Mouse (Mus musculus): ENCODE measurements at regions not wholly inside any gene's neighbourhood (a gene's known extent, or its start where the extent isn't known, plus 50 kb on each side); places are given as distances from the start of the nearest gene placed in this dataset.
A peak's percentile ranks its signal among the peaks of the same experiment; 100 is the strongest.

DNA sequence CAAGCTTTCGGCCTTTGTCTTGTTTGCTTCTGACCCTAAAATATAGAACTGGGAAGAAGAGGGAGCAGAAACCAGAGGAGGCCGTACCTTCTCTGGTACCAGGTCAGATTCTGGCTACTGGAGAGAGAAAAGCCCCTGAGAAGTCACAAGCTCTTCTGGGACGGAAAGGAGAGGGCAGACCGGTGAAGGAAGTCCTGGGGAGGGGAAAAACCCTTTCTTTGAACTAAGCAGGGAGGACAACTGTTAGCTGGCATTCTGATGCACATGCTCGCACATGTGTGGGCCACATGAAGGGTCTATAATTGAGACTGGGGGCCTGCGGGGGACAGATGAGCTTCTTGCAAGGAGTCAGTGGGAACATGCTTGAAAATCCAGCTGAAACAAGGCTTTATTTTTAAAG lies 137.8 kb downstream of the Zfp36l1 start:
- no peak for ATAC-seq (replicated peaks; ENCODE audit: insufficient number of reproducible peaks, low FRiP score, low TSS enrichment, poor library complexity, severe bottlenecking)

DNA sequence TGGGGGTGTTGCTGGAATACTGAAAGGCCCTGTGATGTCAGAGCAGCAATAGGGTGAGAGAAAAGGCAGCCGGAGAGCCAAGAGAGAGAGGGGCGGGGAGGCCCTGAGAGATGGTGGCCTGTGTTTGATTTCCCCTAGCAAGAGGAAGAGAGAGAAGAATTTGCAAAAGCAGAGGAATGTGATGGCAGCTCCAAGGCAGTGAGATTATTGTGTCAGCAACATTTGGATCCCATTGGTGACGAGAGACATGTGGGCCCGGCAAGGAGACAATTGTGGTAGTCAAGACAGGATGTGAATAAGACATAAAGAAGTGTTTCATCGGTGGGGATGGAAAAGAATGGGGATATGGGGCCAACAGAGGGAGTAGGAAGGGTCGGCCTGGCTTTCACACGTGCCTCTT lies 138.3 kb downstream of the Zfp36l1 start:
- no peak for ATAC-seq (replicated peaks; ENCODE audit: insufficient number of reproducible peaks, low FRiP score, low TSS enrichment, poor library complexity, severe bottlenecking)

DNA sequence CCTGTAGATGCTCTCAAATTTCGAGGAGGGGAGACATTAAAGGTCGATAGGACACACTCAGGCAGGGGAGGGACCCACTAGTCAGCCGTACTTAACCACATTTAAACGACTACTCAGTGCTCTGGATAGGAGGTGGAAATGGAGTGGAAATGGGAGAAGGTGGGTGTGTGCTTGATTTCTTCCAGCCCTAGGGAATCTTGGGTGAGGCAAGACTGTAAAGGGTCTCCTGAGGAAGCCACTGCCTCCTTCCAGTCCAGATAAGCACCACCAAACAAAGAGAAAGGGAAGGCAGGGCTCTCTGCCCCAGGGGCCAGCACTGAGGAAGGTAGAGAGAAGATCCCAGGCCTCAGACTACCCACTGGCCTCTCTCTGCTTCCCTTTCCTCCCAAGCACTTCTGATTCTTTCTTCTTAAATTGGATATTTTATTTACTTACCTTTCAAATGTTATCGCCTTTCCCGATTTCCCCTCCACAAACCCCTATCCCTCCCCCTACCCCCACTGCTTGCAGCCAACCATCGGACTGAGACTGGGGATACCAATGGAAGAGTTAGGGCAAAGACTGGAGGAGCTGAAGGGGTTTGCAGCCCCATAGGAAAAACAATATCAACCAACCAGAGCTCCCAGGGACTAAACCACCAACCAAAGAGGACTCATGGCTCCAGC lies 139.1 kb downstream of the Zfp36l1 start:
- no peak for ATAC-seq (replicated peaks; ENCODE audit: insufficient number of reproducible peaks, low FRiP score, low TSS enrichment, poor library complexity, severe bottlenecking)

DNA sequence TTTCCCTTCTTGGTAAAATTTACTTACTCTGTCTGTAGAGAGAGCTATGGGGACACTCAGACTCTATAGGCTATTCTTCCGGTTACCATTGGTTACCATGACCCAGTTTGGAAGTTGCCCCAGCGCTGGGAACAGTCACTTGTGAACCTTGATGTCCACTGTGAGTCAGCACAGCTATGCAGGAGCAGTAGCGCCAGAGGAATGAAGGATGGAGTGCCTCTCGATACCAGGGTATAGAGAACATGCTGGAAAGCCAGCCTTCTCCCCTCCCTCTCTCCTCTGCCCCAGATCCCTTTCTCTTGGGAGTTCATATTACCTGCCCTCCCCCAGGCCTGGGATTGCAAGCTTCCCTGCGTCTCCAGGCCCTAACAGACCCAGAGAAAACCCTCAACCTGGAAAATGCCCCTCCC lies 141.8 kb downstream of the Zfp36l1 start:
- no peak for ATAC-seq (replicated peaks; ENCODE audit: insufficient number of reproducible peaks, low FRiP score, low TSS enrichment, poor library complexity, severe bottlenecking)

DNA sequence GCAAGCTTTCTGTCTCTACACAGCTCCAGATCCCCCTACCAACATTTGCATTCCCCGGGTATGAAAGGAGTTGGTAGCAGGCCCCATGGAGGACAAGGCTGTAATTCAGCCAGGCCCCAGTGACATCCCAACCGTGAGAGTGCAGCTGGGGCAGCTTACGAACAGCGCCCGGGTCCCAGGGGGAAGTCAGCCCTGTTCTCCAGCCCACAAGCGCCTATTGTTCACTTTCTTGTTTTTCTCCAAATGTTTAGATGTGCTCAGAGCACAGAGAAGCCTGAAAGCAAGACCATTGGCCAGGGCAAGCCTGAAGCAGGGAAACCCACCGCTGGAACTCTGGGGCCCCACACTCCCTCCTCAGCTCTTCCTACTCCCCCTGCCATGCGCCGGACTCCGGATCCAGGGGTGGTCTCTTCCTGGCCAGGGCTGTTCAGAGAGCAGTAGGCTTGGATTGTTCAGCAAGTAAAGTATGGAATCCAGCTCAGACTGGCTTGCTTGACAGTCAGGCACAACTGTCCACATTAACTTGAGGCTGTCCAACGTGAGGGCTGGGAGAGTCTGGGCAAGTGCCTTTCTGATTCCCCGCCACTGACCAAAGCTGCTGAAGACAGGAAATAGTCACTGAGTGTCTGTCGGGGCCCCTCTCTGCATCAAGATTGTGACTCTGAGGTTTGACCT lies 142.4 kb downstream of the Zfp36l1 start:
- ATAC-seq (replicated peaks; ENCODE audit: insufficient number of reproducible peaks, low FRiP score, low TSS enrichment, poor library complexity, severe bottlenecking) = no peak

DNA sequence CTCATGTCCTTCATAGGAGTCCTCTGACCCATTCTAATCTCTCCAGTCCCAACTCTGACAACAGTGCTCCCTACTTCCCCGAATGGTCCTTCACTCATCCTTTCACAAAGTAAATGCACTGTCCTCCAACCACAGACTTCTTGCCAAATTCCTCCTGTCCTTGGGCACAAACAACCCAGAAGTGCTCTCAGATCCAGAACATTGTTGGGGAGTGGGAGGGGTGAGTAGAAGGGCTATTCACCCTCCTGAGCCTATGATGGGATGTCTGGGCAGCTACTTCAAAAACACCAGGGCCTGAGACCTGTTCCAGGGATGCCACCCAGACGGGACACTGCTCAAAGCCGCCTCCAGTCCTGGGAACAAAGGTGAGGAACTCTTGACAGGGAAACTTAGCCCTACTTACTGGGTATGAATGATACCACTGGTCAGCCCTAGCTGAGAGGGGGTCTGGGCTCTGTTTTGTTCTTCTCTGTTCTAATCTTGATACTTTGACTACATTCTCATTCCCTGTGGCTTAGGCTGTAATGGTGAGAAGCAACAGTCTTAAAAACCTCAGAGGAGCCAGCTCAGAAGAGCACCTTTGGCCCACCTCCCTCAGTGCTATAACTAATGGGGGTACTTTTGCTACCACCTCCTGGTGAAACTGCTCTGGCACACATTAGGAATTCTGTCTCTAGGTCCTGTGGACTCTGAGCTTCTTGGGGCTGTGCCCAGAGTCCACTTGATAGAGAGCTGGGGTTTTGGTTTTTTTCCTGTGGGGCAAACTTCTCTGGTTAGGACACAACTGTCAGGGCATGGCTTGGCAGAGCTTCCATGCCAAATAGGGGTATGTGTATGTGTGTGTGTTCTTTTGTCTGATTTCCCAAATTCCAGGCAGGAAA lies 143.2 kb downstream of the Zfp36l1 start:
- no peak for ATAC-seq (replicated peaks; ENCODE audit: insufficient number of reproducible peaks, low FRiP score, low TSS enrichment, poor library complexity, severe bottlenecking)

DNA sequence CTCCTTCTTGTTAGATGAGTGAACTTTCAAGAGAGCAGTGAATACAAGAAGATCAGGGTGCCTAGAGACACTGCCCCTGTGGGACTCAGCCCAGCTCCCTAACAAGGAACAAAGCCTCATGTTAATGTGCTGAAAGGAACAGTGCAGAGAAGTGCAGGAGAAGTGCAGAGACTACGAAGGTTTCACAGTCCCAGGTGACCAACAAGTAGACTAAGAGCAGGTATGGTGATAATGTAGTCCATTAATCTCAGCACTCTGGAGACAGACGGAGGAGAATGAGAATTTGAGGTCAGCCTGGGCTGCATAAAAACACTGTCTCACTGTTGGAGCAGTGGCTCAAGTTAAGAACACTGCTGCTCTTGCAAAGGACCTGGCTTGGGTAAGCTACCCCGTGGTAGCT lies 144.1 kb downstream of the Zfp36l1 start:
- ATAC-seq (replicated peaks; ENCODE audit: insufficient number of reproducible peaks, low FRiP score, low TSS enrichment, poor library complexity, severe bottlenecking) = no peak

DNA sequence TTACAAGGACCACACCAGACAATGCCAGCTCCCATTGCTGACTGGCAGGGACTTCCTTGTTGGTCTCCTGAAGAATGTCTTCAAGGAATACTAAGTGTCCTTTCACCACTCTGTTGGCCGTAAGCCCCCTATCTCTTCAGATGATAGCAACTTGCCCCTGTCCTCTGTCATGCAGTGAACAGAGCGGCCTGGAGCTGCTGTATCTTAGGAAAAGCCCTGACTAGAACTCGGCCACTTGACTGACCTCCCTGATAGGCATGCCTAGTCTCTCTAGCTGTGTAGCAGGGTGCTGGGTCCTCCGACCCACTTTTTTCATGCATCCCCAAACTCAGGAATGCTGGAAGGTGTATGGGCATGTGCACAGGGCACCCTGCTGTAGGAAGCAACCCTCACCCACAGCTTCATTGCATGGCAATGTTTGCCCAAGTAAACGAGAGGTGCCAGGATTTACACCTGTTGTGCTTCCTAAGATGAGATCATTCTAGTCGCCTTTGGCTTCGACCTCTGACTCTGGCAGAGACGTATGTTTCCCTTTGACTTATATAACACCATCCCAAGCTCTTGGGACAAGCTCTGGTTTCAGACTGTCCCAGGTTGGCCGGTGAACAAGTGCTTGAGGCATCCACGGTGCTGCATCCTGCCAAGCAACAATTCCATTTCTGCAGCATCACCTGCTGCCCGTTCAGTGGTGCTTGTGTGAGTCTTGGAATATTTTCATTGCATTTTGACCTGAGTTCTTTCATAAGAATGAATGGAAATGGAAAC lies 145.1 kb downstream of the Zfp36l1 start:
- no peak for ATAC-seq (replicated peaks; ENCODE audit: insufficient number of reproducible peaks, low FRiP score, low TSS enrichment, poor library complexity, severe bottlenecking)

DNA sequence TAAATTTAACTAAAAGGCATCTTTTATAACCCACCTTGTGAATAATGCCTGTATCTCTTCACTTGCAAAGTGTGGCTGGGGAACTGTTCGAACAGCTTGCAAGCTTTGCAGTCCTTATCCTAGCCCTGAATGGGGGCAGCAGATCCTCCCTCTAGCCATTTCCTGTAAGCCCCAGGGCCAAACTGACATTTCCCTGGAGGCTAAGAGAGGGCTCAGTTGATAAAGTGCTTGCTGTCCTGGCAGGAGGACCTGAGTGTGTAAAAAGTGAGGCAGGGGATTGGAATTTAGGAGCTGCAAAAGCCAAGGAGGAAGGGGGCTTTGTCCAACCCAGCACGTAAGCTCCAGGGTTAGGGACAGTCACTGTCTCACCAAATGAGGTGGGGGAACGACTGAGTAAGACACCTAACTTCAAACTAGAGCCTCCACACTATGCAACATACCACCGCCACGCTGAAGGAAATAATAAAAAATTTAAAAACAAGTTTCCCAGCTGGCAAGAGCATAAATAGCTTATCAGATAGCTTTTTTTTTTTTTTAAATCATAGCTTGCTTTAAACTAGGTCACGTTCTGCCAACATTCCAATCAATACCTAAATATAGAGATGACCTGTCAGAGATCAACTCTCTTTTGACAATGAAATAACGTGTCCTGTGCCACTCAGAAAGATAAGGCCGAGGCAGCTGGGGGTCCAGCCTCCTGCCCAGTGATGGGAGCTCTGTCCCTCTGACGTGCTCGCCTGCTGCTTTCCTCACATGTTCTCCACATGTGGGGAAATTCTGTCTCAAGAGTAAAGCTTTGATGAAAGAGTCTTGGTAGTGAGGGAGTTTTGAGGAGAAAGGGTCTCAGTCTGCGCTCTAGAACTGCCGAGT lies 146.0 kb downstream of the Zfp36l1 start:
- no peak for ATAC-seq (replicated peaks; ENCODE audit: insufficient number of reproducible peaks, low FRiP score, low TSS enrichment, poor library complexity, severe bottlenecking)

DNA sequence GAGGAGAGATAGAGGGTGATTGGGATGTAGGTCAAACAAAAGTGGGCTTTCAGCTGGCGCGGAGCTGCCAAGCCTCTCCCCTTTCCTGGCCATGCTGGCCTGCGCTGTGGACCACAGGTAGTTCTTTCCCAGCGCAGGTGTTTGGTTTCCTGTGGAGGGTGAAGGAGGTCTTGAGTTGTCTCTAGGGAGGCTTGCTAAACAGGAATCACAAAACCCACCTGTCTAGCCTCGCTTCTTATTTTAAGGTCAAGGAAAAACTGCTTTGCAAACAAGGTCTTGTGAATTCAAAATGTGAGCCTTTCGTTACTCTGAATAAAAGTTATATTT lies 146.6 kb downstream of the Zfp36l1 start:
- ATAC-seq (replicated peaks; ENCODE audit: insufficient number of reproducible peaks, low FRiP score, low TSS enrichment, poor library complexity, severe bottlenecking) = no peak

DNA sequence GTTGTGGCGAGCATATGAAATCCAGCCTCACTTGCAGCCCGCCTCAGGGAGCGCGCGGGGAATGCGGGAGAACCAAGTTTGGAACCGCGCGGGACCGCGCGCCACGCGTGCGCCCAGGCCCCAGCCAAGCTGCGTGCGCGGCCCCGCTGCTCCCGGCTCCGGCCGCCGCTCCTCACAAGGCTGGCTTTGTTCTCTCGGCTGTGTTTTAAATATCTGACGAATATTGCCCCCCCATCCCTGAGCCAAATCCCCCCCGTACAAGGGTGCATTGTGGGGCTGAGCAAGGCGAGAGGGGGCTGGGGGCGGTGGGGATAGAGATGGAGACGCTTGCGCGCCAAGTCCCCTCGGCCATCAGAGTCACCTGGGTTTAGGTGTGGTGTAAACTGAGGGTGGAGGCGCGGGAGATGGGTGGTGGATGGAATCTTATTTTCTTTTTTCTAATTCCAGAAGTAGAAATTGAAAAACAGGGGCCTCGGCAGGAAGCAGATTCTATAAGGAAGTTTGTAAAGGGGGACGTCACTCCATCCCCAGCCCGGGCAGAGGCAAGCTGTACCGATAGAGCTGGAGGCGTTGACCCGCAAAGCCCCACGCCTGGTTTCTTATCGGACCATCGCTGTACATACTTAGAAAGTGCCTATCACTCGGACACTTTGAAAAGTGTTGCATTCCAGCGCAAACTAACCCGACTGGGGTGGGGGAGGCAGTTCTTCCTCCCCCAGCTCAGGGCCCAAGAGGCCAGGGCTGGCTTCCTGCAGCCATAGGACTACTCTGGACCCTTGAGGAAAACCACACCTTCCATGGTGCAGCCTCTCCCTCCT lies 147.1 kb downstream of the Zfp36l1 start:
- ATAC-seq (replicated peaks; ENCODE audit: insufficient number of reproducible peaks, low FRiP score, low TSS enrichment, poor library complexity, severe bottlenecking) = 0 out of 2 replicates have a peak, but pooled peaks have one; percentile 25

DNA sequence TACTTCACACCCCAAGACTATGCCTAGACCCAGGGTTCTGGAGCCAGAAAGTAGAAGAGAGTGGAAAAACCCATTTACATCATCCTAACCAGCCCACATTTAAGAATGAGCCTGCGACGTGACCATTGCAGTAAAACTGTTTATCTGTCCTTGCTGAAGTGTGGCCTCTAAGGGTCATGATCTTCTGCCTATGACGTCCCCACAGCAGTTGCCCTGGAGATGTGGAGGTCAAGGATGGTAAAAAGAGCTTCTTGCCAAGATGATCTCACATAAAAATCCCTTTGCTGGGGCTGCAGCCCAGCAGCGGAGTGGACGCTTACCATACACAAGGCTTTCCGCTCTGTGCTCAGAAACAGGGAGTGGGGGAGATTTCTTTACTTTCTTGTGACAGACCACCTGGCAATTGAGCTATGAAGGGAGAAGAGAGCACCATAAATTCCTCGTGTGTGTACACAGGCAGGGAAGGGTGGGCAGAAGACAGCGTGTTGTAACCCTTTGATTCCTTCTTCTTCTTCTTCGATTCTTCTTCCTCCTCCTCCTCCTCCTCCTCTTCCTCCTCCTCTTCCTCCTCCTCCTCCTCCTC lies 149.3 kb downstream of the Zfp36l1 start:
- no peak for ATAC-seq (replicated peaks; ENCODE audit: insufficient number of reproducible peaks, low FRiP score, low TSS enrichment, poor library complexity, severe bottlenecking)

DNA sequence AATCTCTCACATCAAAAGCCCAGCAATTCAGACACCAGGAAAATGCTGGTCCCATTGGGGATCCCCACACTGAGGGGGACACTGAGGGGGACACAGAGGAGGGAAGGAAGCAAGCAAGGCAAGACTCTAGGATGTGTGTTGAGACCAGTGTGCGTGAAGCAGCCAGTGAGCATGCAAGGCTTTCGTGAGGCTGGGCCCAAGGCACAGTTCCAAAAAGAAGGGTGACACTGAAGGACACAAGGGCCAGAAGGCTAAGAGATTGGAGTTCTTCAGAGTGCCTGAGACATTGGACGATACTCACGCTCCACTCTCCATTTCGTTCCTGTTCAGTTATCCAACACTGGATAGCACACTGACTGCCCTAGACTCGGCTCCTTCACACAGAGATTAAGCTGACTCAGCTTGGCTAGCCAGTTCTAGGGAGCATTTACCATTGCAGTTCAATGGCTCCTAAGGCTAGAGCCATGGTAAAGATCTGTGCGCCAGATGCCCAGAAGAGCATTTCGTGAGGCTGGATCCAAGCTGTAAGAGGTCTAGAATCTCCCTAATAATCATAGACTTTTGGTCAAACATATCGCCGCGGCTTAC lies 150.1 kb downstream of the Zfp36l1 start:
- ATAC-seq (replicated peaks; ENCODE audit: insufficient number of reproducible peaks, low FRiP score, low TSS enrichment, poor library complexity, severe bottlenecking) = no peak

DNA sequence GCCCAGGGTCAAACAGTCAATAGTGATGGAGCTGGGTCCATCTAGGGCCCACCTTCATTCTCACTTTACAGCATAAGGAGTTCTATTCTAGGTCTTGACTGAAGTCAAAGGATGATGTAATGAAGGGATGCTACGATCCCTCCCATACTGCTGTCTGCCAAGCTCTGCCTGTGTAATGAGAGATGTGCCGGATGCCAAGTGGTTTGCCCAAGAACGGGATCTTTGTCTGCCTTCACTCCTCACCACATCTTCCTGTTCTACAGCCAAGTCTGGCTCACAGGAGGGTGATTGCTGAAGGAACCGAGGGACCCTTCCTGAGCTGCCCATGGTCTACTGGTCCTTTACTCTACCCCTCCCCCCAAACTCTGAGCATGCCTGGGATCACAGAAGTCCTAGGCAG lies 150.9 kb downstream of the Zfp36l1 start:
- no peak for ATAC-seq (replicated peaks; ENCODE audit: insufficient number of reproducible peaks, low FRiP score, low TSS enrichment, poor library complexity, severe bottlenecking)

DNA sequence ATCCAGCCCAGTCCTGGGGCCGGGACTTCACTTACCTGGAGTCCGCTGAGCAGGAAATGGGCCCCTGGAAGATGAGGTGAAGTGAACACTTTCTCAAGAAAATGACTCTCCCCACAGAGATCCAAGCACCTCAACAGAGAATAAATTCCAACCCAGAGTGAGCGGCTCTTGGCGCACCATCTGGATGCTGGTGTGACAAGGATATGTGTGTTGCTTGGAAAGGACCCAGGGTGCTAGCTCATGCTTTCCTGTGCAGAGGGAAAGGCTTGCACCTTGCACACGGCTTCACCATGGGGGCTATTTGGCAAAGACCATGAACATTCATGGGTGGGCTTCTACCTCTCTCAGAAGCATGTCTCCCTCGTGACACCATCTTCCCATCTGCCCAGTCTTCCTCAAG lies 151.7 kb downstream of the Zfp36l1 start:
- ATAC-seq (replicated peaks; ENCODE audit: insufficient number of reproducible peaks, low FRiP score, low TSS enrichment, poor library complexity, severe bottlenecking) = no peak

DNA sequence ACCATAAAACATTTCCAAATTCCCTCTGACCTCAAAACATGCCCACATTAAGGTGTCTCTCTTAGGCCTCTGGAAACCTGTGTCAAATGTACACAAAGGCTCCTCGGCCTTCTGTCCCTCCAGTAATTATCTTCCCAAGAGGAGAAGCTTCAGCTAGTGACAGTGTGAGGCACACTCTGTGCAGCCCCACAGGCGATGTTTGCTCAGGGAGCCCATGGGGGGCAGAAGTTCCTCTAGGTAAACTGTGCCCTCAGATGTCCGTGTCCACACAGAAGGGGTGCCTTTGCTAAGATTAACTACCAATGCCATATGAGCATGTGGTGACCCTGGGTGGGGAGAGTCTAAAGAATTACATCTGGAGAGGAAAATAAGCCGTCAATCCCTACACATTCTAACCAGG lies 152.4 kb downstream of the Zfp36l1 start:
- ATAC-seq (replicated peaks; ENCODE audit: insufficient number of reproducible peaks, low FRiP score, low TSS enrichment, poor library complexity, severe bottlenecking) = no peak

All from monocyte, adult 5-6 weeks (primary cell).